Mouse (Mus musculus) spleen, embryonic (tissue): Measurements from ENCODE around the gene Lrguk.

Experiments used
- CTCF ChIA-PET: fragments of 350-600 bp; sonication (Branson Sonifier 250); formaldehyde crosslinking; loops from one replicate; lab custom pipeline; 2022; lab: Charles Lee

Gene Lrguk

GRCm38 (mm10) chr6:34174715-34175114 is 145.5 kb downstream of the Lrguk start:
- CTCF ChIA-PET: interaction anchor here (0.7 kb wide), 1 partner anchor 359 kb away, joined by 6 read pairs; no protein-coding TSS in a partner anchor

- CTCF ChIA-PET: no interaction called here
Measured at GRCm38 (mm10) chr6:34176111-34176863, 147.0 kb downstream of the Lrguk start.

- CTCF ChIA-PET: no interaction called here
Measured at GRCm38 (mm10) chr6:34176864-34177247, 147.6 kb downstream of the Lrguk start, which contains the start of gene Slc35b4. TSS of gene Slc35b4 (minus strand) at chr6:34177111.

GRCm38 (mm10) chr6:34179007-34179406 is 149.8 kb downstream of the Lrguk start:
- CTCF ChIA-PET: no interaction called here

GRCm38 (mm10) chr6:34179911-34180310 is 150.7 kb downstream of the Lrguk start:
- CTCF ChIA-PET: no interaction called here

GRCm38 (mm10) chr6:34181961-34182360 is 152.7 kb downstream of the Lrguk start:
- CTCF ChIA-PET: interaction anchor here (0.7 kb wide), 1 partner anchor 1117 kb away, joined by 3 read pairs; no protein-coding TSS in a partner anchor

- CTCF ChIA-PET: no interaction called here
Measured at GRCm38 (mm10) chr6:34183326-34183725, 154.1 kb downstream of the Lrguk start.
